In the genomic region with DNA sequence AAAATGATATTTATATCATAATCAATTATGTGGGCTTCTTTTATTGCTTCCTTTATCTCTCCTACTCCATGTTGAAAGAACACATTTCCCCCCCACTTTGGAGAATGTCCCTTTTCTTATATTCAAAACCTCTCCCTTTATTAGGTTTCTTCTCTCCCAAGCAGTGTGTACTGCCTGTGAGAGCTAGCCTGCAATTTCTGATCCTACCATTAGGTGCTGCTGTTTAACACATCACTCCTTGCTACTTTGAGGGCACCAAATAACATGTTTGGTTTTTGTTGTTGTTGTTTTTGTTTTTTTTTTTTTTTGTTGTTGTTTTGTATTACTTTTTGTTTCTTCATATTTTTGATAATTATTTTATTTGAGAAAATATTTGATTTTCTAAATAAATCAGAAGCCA, we compare ENCODE assay signal across 9 mouse cellular contexts.
A peak's percentile ranks its signal among the peaks of the same experiment; 100 is the strongest.
DNase-seq lines count a peak whose midpoint lies in the region; ATAC-seq and TF ChIP-seq lines count a peak whose summit lies in the region.
"Had no signal": no experiment of that assay in that cellular context is flagged by ENCODE, and none has a peak within 500 bp of the region (broad histone marks: within the 10 kb centered on the region; RNA-seq: fewer than 3 reads in every experiment).

No protein-coding gene starts in this region.

- no peak overlapping the region for H3K4me3 ChIP-seq in E14TG2a.4 (replicated peaks; ENCODE audit: low read length)
- no peak overlapping the region for H3K4me3 ChIP-seq in embryonic facial prominence, embryonic 14.5 days (ENCODE audit: low read depth, low read length)
- H3K4me3 ChIP-seq: megakaryocyte, embryonic 14.5 days had no signal

- intact Hi-C loops in left cerebral cortex, postnatal 10 days (cut with DNase I) = no loop called here

- H3K4me2 ChIP-seq in embryonic facial prominence, embryonic 14.5 days (ENCODE audit: low read depth, low read length) = no peak overlapping the region

- H3K4me1 ChIP-seq in E14TG2a.4 (replicated peaks; ENCODE audit: low read depth, low read length) = no peaks in the 10 kb centered on the region
- H3K4me1 ChIP-seq in embryonic facial prominence, embryonic 14.5 days (ENCODE audit: control insufficient read depth, insufficient read depth, low read length) = no peaks in the 10 kb centered on the region
- H3K4me1 ChIP-seq: megakaryocyte, embryonic 14.5 days had no signal

- H3K27me3 ChIP-seq in E14TG2a.4 (ENCODE audit: insufficient read depth, low read length) = no peaks in the 10 kb centered on the region
- H3K27me3 ChIP-seq in embryonic facial prominence, embryonic 14.5 days (replicated peaks; ENCODE audit: control insufficient read depth, insufficient read depth, low read length) = no peaks in the 10 kb centered on the region

- no peak for ATAC-seq in embryonic facial prominence, embryonic 14.5 days (ENCODE audit: low read depth)

- DNase-seq in adrenal gland, adult 2 months = peak; percentile 19
- no peak for DNase-seq in adrenal gland, postnatal 10 days
- DNase-seq in layer of hippocampus, adult 11-12 months (ENCODE audit: low spot score) = peak; percentile 14
- DNase-seq in layer of hippocampus, adult 9-10 months (ENCODE audit: low spot score) = no peak
- DNase-seq in embryonic facial prominence, embryonic 14.5 days (ENCODE audit: low spot score) = peak; percentile 32
- no peak for DNase-seq in ovary, postnatal 14 days (ENCODE audit: low spot score)
- no peak for DNase-seq in left cerebral cortex, postnatal 10 days (ENCODE audit: extremely low spot score in 1 of 2, low spot score in 2 of 2)

- no peaks in the 10 kb centered on the region for H3K36me3 ChIP-seq in E14TG2a.4 (ENCODE audit: insufficient read depth, low read length)
- no peaks in the 10 kb centered on the region for H3K36me3 ChIP-seq in embryonic facial prominence, embryonic 14.5 days (ENCODE audit: control insufficient read depth, insufficient read depth, low read length)

- H3K9me3 ChIP-seq in E14TG2a.4 (ENCODE audit: low read length) = peaks cover 17% of the 10 kb centered on the region
- 0 out of 2 replicates have a peak, but pooled peaks cover 7% of the 10 kb centered on the region for H3K9me3 ChIP-seq in embryonic facial prominence, embryonic 14.5 days (ENCODE audit: control insufficient read depth, low read length)

- TF ChIP-seq CTCF in E14TG2a.4 (conservative IDR thresholded peaks at IDR 0.05; ENCODE audit: low read length) = peak; percentile 97

- no peak overlapping the region for H3K27ac ChIP-seq in embryonic facial prominence, embryonic 14.5 days (replicated peaks; ENCODE audit: low read depth, low read length)

- no peak overlapping the region for H3K9ac ChIP-seq in embryonic facial prominence, embryonic 14.5 days (ENCODE audit: low read depth, low read length)

Comparison
In these comparisons a context has a peak if more than half of its experiments do, and no peak if none do; other contexts are left out.
1. DNase-seq: peak in adrenal gland, adult 2 months (single experiment), layer of hippocampus, adult 11-12 months (single experiment) and embryonic facial prominence, embryonic 14.5 days (single experiment); none in adrenal gland, postnatal 10 days (single experiment), layer of hippocampus, adult 9-10 months (single experiment), ovary, postnatal 14 days (single experiment) and left cerebral cortex, postnatal 10 days (0 of 2).